Mouse (Mus musculus): ENCODE results near the gene Bola3. TPM values are rescaled to one million over a fixed set of nuclear protein-coding genes. Genes with fewer than 3 reads are reported as not detected.

The Bola3 gene
- polyA plus RNA-seq, 1 experiment = 13.6 TPM

DNA sequence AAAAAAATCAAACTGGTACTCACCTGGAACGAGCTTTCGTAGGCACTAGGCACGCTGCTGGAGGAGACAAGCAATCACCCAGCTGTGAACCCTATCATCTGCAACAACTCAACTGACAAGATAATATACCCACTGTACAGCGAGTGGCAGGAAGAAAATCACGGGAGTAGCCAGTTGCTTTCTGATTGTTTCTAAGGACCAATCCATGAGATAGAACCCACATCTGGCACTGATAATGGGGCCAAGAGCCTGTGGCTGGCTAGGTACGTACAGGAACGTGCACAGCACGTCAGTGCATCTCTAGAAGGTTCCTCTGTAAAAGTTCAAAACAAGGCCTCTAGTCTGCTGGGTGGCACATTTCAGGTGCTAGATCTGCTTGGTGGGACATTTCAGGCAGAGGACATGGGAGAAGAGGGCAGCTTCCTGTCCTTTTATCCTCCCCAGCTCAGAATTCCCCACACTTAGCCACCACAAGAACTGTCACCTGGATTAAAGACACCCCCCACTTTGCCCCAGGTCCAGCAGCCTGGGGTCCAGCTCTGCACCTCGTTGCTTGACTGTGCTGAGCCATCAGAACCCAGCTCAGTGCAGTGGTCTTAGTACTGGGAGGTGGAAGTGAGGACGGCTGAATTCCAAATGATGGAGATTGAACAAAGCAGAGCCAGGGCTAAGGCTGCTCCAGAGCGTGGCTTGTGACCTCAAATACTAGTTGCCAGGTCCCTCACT lies 12.7 kb downstream of the Bola3 start:
- H3K27me3 ChIP-seq (ENCODE audit: control insufficient read depth, insufficient read depth, low read length) = no peaks in the 10 kb centered on the region
- TF ChIP-seq CTCF (IDR thresholded peaks at IDR 0.05; ENCODE audit: borderline replicate concordance, control insufficient read depth, extremely low read depth, insufficient read depth, low read length, poor library complexity) = no peak
- TF ChIP-seq POLR2A (IDR thresholded peaks at IDR 0.05; ENCODE audit: control insufficient read depth, extremely low read depth, insufficient read depth, low read length, poor library complexity) = no peak
- H3K4me1 ChIP-seq (replicated peaks; ENCODE audit: control insufficient read depth, insufficient read depth, low read length) = no peaks in the 10 kb centered on the region
- no peak overlapping the region for H3K27ac ChIP-seq (ENCODE audit: control insufficient read depth, insufficient read depth, low read length)
- H3K36me3 ChIP-seq (ENCODE audit: control insufficient read depth, insufficient read depth, low read length) = no peaks in the 10 kb centered on the region
- 95% methylated on average over 11 of the region's 11 CpGs for WGBS
- no peak for DNase-seq
- no peak overlapping the region for H3K4me3 ChIP-seq (ENCODE audit: control insufficient read depth, insufficient read depth, low read length)

GRCm38 (mm10) chr6:83363075-83363474 lies 14.1 kb downstream of the Bola3 start:
- H3K27me3 ChIP-seq (ENCODE audit: control insufficient read depth, insufficient read depth, low read length) = no peaks in the 10 kb centered on the region
- no peak for TF ChIP-seq POLR2A (IDR thresholded peaks at IDR 0.05; ENCODE audit: control insufficient read depth, extremely low read depth, insufficient read depth, low read length, poor library complexity)
- no peak overlapping the region for H3K27ac ChIP-seq (ENCODE audit: control insufficient read depth, insufficient read depth, low read length)
- H3K36me3 ChIP-seq (ENCODE audit: control insufficient read depth, insufficient read depth, low read length) = peaks cover 6% of the 10 kb centered on the region
- H3K4me1 ChIP-seq (replicated peaks; ENCODE audit: control insufficient read depth, insufficient read depth, low read length) = no peaks in the 10 kb centered on the region
- no peak for DNase-seq
- WGBS = 94% methylated on average over 12 of the region's 12 CpGs
- H3K4me3 ChIP-seq (ENCODE audit: control insufficient read depth, insufficient read depth, low read length) = no peak overlapping the region

- Histone ChIP-seq H3K4me3 (ENCODE audit: control insufficient read depth, insufficient read depth, low read length) (no peak overlapping the region), H3K27me3 (ENCODE audit: control insufficient read depth, insufficient read depth, low read length) (no peaks in the 10 kb centered on the region), H3K27ac (ENCODE audit: control insufficient read depth, insufficient read depth, low read length) (no peak overlapping the region), H3K4me1 (replicated peaks; ENCODE audit: control insufficient read depth, insufficient read depth, low read length) (no peaks in the 10 kb centered on the region), H3K36me3 (ENCODE audit: control insufficient read depth, insufficient read depth, low read length) (peaks cover 78% of the 10 kb centered on the region)
- no peak for DNase-seq
- 98% methylated on average over 21 of the region's 21 CpGs for WGBS
- TF ChIP-seq CTCF (IDR thresholded peaks at IDR 0.05; ENCODE audit: borderline replicate concordance, control insufficient read depth, extremely low read depth, insufficient read depth, low read length, poor library complexity) (no peak), POLR2A (IDR thresholded peaks at IDR 0.05; ENCODE audit: control insufficient read depth, extremely low read depth, insufficient read depth, low read length, poor library complexity) (no peak)
Measured at GRCm38 (mm10) chr6:83370316-83370965, 21.5 kb downstream of the Bola3 start.

DNA sequence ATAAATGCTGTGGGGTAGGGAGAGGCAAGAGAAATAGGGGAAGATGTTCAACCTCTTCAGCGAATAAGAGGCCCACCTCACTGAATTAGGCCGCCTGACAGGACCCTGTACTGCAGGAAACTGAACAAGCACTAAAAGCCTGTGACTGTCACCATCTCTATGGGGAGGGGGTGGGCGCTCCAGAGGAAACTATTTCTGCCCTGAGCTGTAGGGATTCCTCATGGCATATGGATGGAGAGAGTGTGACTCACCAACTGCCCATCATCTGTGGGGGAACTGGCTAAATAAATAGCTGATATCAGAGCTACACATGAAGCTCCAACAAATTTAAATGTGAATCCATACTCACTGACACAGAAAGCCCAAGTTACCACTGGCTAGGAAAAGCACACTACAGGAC lies 22.4 kb downstream of the Bola3 start:
- H3K36me3 ChIP-seq (ENCODE audit: control insufficient read depth, insufficient read depth, low read length) = peaks cover 88% of the 10 kb centered on the region
- WGBS = 97% methylated on average over 3 of the region's 3 CpGs
- TF ChIP-seq CTCF (IDR thresholded peaks at IDR 0.05; ENCODE audit: borderline replicate concordance, control insufficient read depth, extremely low read depth, insufficient read depth, low read length, poor library complexity) (no peak), POLR2A (IDR thresholded peaks at IDR 0.05; ENCODE audit: control insufficient read depth, extremely low read depth, insufficient read depth, low read length, poor library complexity) (no peak)

DNA sequence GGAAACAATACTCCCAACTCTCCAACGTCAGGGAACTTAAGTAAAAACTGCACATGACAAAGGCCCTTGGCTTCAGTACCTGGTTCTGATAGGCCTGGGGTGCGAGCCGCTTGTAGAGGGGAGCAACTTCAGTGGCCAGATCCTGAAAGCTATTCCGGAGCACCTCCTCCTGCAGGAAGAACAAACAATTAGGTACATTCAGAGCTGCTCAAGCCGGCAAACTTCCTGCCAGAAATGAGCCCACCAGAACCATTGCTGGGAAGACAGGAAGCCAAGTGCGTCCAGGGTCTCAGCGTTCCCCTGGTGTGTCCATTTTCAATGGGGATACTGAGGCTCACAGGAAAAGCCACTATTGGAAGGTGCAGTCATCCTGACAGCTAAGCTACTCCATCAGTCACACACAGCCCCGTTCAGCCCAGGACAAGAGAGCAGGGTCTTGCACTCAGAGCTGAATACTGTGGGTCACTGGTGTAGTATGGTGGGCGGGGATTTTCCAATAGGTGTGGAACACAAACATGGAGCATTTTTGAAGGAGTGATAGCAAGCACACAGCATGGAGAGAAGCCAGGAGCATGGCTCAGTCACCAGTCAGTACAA lies 24.9 kb downstream of the Bola3 start:
- Histone ChIP-seq H3K4me1 (replicated peaks; ENCODE audit: control insufficient read depth, insufficient read depth, low read length) (no peaks in the 10 kb centered on the region), H3K4me3 (ENCODE audit: control insufficient read depth, insufficient read depth, low read length) (no peak overlapping the region), H3K27ac (ENCODE audit: control insufficient read depth, insufficient read depth, low read length) (no peak overlapping the region), H3K27me3 (ENCODE audit: control insufficient read depth, insufficient read depth, low read length) (no peaks in the 10 kb centered on the region), H3K36me3 (ENCODE audit: control insufficient read depth, insufficient read depth, low read length) (peaks cover 97% of the 10 kb centered on the region)
- no peak for DNase-seq
- TF ChIP-seq POLR2A (IDR thresholded peaks at IDR 0.05; ENCODE audit: control insufficient read depth, extremely low read depth, insufficient read depth, low read length, poor library complexity) = no peak
- TF ChIP-seq CTCF (IDR thresholded peaks at IDR 0.05; ENCODE audit: borderline replicate concordance, control insufficient read depth, extremely low read depth, insufficient read depth, low read length, poor library complexity) = no peak
- WGBS = 95% methylated on average over 9 of the region's 9 CpGs

More for the DNA sequence above, 22.4 kb downstream of the Bola3 start:
- H3K4me1 ChIP-seq (replicated peaks; ENCODE audit: control insufficient read depth, insufficient read depth, low read length) = no peaks in the 10 kb centered on the region
- no peak for DNase-seq
- no peak overlapping the region for H3K4me3 ChIP-seq (ENCODE audit: control insufficient read depth, insufficient read depth, low read length)
- no peak overlapping the region for H3K27ac ChIP-seq (ENCODE audit: control insufficient read depth, insufficient read depth, low read length)
- no peaks in the 10 kb centered on the region for H3K27me3 ChIP-seq (ENCODE audit: control insufficient read depth, insufficient read depth, low read length)

GRCm38 (mm10) chr6:83381510-83382491 lies 32.9 kb downstream of the Bola3 start:
- H3K36me3 ChIP-seq (ENCODE audit: control insufficient read depth, insufficient read depth, low read length) = peaks cover 53% of the 10 kb centered on the region
- no peak overlapping the region for H3K4me3 ChIP-seq (ENCODE audit: control insufficient read depth, insufficient read depth, low read length)
- TF ChIP-seq CTCF (IDR thresholded peaks at IDR 0.05; ENCODE audit: borderline replicate concordance, control insufficient read depth, extremely low read depth, insufficient read depth, low read length, poor library complexity) = no peak
- H3K27ac ChIP-seq (ENCODE audit: control insufficient read depth, insufficient read depth, low read length) = no peak overlapping the region
- H3K4me1 ChIP-seq (replicated peaks; ENCODE audit: control insufficient read depth, insufficient read depth, low read length) = peaks cover 10% of the 10 kb centered on the region
- 48% methylated on average over 10 of the region's 10 CpGs for WGBS
- no peaks in the 10 kb centered on the region for H3K27me3 ChIP-seq (ENCODE audit: control insufficient read depth, insufficient read depth, low read length)
- DNase-seq = no peak

All from thymus, adult 2 months (tissue).